Mouse (Mus musculus) testis, adult 2 months (tissue): ENCODE data around the gene Tmem251.

Source experiments
- CTCF ChIP-seq: fragments of 200-500 bp; IDR thresholded peaks from 2 replicates; pipeline ENCODE4 v1.5.1; 2012; ENCODE audit warnings: low read depth, mild to moderate bottlenecking, inconsistent platforms, low read length, moderate library complexity; ENCODE audit not compliant: control insufficient read depth, insufficient read depth, insufficient replicate concordance
- POLR2A ChIP-seq: fragments of 200-500 bp; IDR thresholded peaks from 2 replicates; pipeline ENCODE4 v1.6.1; 2012; ENCODE audit warnings: low read depth, mild to moderate bottlenecking, inconsistent platforms, low read length, moderate library complexity; ENCODE audit not compliant: control insufficient read depth

DNA sequence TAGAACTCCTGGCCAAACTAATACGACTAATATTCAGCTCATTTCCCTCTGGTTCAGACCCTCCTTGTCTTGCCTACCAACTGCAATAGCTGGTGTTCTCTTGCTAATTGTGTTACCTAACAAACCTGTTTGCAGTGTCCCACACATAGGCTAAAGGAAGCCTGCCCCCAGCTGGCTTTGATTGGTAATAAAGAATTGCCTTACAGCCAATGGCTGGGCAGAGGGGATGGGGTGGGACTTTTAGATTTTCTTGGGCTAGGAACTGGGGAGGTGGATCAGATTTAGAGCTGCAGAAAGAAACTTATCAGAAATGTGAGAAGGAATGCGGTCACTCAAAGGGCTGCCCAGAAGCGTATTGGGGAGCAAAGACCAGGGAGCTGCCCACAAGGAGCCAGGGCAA is 35.9 kb downstream of the Tmem251 start:
- TF ChIP-seq POLR2A (no peak), CTCF (no peak)
